Mouse (Mus musculus) kidney, adult 11 months (tissue): ENCODE results near the gene Fam189b.

Experiments used
- DNase-seq: peaks from one replicate; pipeline ENCODE4 v3.0.0; 2022

The Fam189b gene

DNA sequence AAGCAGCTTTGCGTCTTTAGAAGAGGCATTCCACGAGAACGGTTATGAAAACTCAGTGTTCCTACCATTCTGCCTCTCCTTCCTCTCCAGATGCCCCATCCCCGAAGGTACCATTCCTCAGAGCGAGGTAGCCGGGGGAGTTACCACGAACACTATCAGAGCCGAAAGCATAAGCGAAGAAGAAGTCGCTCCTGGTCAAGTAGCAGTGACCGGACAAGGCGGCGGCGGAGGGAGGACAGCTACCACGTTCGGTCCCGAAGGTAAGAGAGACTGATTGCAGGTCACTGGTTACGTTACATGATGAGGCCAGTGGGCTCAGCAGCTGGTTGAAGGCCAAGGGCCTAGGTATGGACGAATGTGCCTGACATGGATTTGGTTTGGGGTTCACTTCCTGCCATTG lies 16.0 kb upstream of the Fam189b start:
- no peak for DNase-seq

GRCm38 (mm10) chr3:89174844-89175243 lies 8.1 kb upstream of the Fam189b start:
- no peak for DNase-seq

- no peak for DNase-seq
Measured at GRCm38 (mm10) chr3:89175544-89175943, 7.4 kb upstream of the Fam189b start.

- DNase-seq: no peak
Measured at GRCm38 (mm10) chr3:89176421-89176820, 6.5 kb upstream of the Fam189b start.

DNA sequence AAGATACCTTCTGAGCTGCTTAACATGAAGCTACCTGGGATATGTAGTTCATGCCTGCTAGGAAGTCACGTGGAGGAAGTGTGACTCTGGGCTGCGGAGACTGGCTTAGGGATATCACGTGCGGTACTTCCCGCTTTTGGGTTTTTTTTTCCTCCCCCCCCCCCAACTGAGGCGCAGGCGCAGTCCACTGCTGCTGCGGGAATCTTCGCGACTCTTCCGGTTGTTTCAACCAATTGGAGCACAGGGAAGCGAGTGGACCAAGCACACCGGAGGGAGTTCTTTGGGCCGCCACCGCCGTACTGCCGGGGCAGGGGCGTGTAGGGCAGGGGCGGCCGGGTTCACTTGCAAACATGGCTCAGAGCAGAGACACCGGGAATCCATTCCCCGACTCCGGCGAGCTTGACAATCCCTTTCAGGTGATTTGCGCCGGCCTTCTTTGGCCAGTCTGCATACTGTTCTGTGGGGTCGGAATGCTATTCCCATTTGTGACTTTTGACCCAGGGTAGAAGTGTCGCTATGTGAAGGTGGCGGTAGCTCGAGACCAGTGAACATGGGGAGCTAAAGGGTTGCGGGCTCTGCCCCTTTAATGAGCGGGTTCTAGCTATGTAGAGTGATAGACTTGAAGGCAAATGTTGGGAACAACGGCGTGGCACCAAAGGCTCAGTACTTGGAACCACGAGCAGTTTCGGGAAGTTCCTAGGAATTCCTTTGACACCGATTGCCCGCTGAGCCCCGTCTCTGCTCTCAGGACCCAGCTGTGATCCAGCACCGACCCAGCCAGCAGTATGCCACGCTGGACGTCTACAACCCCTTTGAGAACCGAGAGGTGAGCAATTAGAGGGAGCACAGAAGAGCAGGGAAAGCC lies 5.5 kb upstream of the Fam189b start, which contains the start of gene Scamp3:
TSS of gene Scamp3 (plus strand) at position 232 of the 865 bp plus-strand sequence.
- DNase-seq: peak; percentile 95

DNA sequence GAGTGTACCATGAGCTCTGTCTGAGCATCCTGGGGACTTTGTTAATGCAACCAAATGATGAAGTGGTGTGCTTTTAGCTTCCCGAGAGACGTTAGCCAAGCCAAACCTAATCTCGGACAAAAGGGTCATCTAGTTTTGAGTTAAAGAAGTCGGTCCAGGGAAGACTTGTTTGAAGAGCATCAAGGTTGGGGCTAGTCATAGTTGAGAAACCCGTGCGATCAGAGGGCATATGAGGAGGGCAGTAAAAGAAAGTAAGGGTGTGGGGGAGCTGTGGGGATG lies 4.9 kb upstream of the Fam189b start:
- DNase-seq: no peak

- no peak for DNase-seq
Measured at GRCm38 (mm10) chr3:89179056-89179455, 3.9 kb upstream of the Fam189b start.

DNA sequence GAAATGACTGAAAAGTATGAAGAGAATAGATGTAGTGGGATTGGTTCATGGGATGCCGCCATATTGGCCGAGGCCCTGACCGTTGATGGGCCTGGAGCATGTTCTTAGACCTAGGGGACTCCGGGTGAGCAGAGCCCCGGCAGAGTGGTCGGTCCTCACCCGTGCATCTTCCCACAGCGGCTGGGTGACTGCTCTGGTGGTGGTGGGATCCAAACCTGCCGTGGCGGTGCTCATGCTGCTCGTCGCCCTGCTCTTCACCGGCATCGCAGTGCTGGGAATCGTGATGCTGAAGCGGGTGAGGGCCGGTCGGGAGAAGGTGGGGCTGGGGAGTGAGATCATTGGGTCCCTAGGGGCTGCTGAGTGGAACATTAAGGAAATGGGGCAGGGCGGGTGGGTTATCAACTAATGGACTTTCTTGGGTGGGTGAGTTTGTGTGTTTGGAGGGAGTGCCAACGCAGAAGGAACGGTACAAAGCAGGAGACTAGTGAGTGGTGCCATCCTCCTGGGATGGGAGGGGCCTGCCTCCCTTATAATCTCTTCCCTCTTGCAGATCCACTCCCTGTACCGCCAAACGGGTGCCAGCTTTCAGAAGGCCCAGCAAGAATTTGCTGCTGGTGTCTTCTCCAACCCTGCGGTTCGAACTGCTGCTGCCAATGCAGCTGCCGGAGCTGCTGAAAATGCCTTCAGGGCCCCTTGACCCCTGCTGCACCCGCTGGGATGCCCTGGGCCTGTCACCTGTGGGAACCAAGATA lies 1.0 kb upstream of the Fam189b start:
- DNase-seq: no peak

- no peak for DNase-seq
Measured at GRCm38 (mm10) chr3:89182531-89183057, 349 bp upstream of the Fam189b start.

- no peak for DNase-seq
Measured at GRCm38 (mm10) chr3:89183959-89184315, 994 bp downstream of the Fam189b start.

- DNase-seq: no peak
Measured at GRCm38 (mm10) chr3:89187197-89187596, 4.3 kb downstream of the Fam189b start.

DNA sequence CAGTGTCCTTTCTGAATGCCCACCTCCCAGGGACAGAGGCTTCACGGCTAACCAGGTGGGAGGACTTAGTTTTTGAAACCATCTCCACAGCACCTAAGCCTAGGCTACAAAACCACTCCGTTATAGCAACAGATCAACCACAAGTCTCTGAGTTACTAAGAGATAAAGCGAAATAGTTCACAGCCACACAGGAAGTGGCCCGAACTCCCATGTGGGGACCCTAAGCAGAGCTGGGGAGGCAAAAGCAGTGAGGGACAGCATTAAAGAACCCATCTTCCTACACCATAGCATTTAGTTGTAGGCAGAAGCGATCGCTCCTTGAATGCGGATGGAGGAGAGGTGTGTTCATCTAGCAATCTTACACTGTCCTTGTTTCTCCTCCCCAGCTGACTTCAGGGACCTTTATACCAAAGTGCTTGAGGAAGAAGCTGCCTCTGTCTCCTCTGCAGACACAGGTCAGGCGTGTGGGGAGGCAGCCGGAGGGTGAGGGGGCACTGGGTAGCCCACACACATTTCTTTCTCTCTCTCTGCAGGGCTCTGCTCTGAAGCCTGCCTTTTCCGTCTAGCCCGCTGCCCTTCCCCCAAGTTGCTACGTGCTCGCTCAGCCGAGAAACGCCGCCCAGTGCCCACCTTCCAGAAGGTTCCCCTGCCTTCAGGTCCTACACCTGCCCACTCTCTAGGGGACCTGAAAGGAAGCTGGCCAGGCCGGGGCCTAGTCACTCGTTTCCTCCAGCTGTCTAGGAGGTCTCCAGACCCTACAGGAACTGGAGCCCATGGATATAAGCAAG lies 4.9 kb downstream of the Fam189b start:
- no peak for DNase-seq

DNA sequence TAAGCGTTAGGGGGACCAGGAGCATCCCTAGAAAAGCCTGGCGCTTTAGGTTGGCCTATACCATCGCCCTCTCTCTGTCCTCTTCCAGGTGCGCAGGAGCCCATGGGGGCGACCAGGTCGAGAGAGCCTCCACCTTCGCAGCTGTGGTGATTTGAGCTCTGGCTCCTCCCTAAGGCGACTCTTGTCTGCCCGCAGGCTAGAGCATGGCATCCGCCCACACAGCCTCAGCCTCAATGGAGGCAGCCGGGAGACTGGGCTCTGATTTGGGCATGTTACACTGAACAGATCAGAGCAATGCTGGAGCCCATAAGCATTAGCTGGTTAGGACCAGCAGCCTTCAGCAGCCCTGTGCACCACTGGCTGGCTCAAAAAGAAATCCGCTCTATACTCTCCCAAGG lies 5.5 kb downstream of the Fam189b start:
- DNase-seq: no peak

- DNase-seq: no peak
Measured at GRCm38 (mm10) chr3:89190436-89190835, 7.5 kb downstream of the Fam189b start.

DNA sequence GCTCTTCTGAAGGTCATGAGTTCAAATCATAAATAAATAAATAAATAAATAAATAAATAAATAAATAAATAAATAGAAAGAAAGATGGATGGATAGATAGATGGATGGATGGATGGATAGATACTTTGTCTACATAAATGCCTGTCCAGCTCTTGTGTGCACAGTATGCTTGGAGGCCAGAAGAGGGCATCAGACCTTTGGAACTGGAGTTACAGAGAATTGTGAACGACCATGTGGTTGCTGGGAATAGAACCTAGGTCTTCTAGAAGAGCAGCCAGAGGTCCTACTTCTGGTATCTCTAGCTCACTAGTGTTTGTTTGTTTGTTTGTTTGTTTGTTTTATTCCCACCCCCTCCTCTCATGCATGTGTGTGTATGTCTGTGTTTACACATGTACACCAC lies 10.4 kb downstream of the Fam189b start:
- DNase-seq: no peak

- no peak for DNase-seq
Measured at GRCm38 (mm10) chr3:89193853-89194252, 10.9 kb downstream of the Fam189b start.

- peak; percentile 87 for DNase-seq
Measured at GRCm38 (mm10) chr3:89195979-89196877, 13.3 kb downstream of the Fam189b start.

DNA sequence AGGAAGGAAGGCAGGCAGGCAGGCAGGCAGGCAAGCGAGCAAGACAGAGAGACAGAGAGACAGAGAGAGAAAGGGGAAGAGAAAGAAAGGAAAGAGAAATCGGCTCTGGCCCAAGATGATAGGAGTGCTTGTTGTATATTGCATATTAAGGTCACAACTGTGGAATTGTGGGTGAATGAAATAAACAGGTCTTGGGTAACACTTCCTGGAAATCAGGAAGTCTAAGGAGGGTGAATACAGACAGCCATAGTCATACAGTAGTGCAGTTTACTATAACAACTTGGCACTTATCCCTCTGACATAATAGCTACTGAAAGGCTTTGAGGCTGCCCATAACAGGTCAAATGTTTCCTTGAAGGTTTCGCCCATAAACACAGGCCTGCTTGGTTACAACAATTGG lies 16.9 kb downstream of the Fam189b start:
- DNase-seq: no peak

DNA sequence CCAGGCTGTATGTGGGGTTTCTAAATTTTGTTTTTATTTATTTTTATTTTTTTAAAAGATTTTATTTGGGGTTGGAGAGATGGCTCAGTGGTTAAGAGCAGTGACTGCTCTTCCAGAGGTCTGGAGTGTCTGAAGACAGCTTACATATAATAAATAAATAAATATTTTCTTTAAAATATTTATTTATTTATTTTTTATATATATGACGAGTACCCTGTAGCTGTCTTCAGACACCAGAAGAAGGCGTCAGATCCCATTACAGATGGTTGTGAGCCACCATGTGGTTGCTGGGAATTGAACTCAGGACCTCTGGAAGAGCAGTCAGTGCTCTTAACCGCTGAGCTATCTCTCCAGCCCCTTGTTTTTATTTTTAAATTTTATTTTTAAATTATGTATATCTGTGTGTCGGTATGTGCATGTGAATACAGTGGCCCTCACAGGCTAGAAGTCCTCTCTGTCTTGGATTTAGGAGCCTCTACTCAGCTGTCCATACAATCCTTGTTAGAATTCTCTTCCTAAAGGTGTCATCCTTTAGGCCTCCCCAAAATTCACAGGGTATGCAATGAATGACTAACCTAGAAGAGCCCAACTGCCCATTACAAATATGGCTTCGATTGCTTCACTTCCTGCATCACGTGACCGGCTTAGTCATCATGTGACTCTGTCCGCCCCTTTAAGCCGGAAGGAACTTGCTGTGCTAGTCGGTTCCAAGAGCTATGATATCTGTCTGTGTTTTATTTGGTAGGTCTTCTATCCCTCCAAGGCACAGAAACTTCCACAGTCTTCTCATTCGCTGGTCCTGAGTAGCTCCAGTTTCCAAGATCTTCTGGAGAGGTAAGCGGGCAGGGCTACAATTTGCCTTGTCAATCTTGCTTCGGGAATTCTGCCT lies 19.6 kb downstream of the Fam189b start, which contains the start of gene Gba:
TSS of gene Gba (plus strand) at position 676 of the 889 bp plus-strand sequence.
- DNase-seq: peak; percentile 76

- no peak for DNase-seq
Measured at GRCm38 (mm10) chr3:89203142-89203514, 20.2 kb downstream of the Fam189b start.

DNA sequence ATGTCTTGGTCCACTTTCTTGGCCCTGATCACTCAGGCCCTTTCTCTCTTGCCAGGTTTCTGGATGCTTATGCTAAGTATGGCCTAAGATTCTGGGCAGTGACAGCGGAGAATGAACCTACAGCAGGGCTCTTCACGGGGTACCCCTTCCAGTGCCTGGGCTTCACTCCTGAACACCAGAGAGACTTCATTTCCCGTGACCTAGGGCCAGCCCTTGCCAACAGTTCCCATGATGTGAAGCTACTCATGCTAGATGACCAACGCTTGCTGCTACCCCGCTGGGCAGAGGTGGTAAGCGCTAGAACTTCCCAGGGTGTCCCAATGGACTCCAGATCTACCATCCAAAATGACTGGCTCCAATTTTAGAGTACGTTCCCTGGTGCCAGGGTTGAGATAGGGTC lies 23.1 kb downstream of the Fam189b start:
- DNase-seq: no peak
